Mouse (Mus musculus) hematopoietic multipotent progenitor cell, adult 10-12 weeks (in vitro differentiated cells): ENCODE measurements around the gene Gon4l. TPM values are rescaled to one million over a fixed set of nuclear protein-coding genes. Genes with fewer than 3 reads are reported as not detected.

ENCODE experiments used
- polyA plus RNA-seq: library from polyadenylated mRNA; stranded (reverse); fragments of >175 nt; gene quantifications from 2 replicates; pipeline ENCODE4 v1.2.3, GENCODE M21; 2012; ENCODE audit warnings: low replicate concordance

Gene Gon4l
- 8.8 and 14.5 TPM in 2 replicates for polyA plus RNA-seq

GRCm38 (mm10) chr3:88834951-88835491, at the start of gene Gon4l:
Gene Gon4l (plus strand): TSS chr3:88835231.

GRCm38 (mm10) chr3:88913511-88914383, 78.7 kb downstream of the Gon4l start, which contains the start of gene Msto1:
Gene Msto1 (minus strand): TSS chr3:88913999.

DNA sequence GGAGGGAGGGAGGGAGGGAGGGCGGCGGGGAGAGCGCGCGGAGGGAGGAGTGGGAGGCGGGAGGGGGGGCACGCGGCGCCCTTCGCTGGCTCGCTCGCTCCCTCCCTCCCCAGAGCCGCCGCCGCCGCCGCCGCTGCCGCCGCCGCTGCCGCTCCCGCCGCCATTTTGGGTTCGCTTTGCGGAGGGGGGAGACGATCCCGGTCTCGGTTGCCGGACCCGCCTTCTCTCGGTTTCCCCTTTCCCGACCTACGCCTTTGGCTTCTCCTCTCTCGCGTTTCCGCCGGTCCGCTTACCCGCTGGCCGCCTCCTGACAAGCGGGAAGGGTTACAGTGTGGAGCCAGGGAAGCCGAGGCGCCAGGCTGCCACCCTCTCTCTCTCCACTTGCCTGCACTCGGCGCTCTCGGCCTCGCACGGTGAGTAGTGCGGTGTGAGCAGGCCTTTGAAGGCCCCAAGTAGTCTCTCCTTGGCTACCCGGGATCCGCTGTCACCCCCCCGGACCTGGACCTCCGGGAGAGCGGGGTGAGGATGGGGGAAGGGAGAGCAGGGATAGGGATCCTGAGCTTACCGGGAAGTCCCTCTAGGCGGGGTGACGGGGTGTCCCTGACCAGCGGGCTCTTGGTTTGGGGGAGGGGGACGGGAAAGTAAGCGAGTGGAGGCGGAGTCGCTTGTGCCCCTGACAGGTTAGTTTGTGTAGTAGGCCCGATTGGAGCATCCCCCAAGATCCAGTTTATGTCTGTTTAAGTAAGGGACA, 115.7 kb downstream of the Gon4l start, which contains the start of the genes Ash1l and Dap3:
Ash1l (plus strand) TSS at position 47 of the 751 bp plus-strand sequence.
Dap3 (minus strand) TSS at position 606 of the 751 bp plus-strand sequence.

Other genes with a start within 250 kb of the Gon4l start
- 309 and 746 TPM in 2 replicates for gene Arhgef2, start 229.3 kb upstream of the Gon4l start, polyA plus RNA-seq
- gene Rxfp4, start 182.1 kb upstream of the Gon4l start, polyA plus RNA-seq: not detected in 2 replicates
- gene Khdc4, start 149.4 kb upstream of the Gon4l start, polyA plus RNA-seq: 21.4 and 31.5 TPM in 2 replicates
- 27.1 and 47.2 TPM in 2 replicates for gene Rit1, start 118.4 kb upstream of the Gon4l start, polyA plus RNA-seq
- gene Syt11, start 60.1 kb upstream of the Gon4l start, polyA plus RNA-seq: 5.3 and 8.0 TPM in 2 replicates
- 12.0 and 14.3 TPM in 2 replicates for gene Msto1, start 78.8 kb downstream of the Gon4l start, polyA plus RNA-seq
- 5.1 and 8.2 TPM in 2 replicates for gene Ash1l, start 115.4 kb downstream of the Gon4l start, polyA plus RNA-seq
- 43.7 and 77.3 TPM in 2 replicates for gene Dap3, start 116.0 kb downstream of the Gon4l start, polyA plus RNA-seq